ENCODE assay signal across 8 mouse cellular contexts in genomic region chr9:77753853-77754727, GRCm38 (mm10). TPM values are rescaled to one million over a fixed set of nuclear protein-coding genes. Genes with fewer than 3 reads are reported as not detected.
A peak's percentile ranks its signal among the peaks of the same experiment; 100 is the strongest.
DNase-seq lines count a peak whose midpoint lies in the region; ATAC-seq lines count a peak whose summit lies in the region.

Gclc (plus strand) TSS chr9:77754535.

- DNase-seq in T-cell, adult 2 months (ENCODE audit: low spot score): peak; percentile 86
- DNase-seq in cerebellum, postnatal 4 days (ENCODE audit: low spot score in 2 of 2): peak; percentile 77 to 90
- peak; percentile 89 for DNase-seq in gastrocnemius, adult 18-20 months (ENCODE audit: low spot score)
- peak; percentile 86 for DNase-seq in left cerebral cortex, adult 11 months (ENCODE audit: low spot score)
- DNase-seq in lung, postnatal 36 days: peak; percentile 94
- DNase-seq in retina, embryonic 14.5 days (ENCODE audit: low spot score): peak; percentile 87
- DNase-seq in thymus, postnatal 36 days: peak; percentile 90 to 91

- peak within 1 kb of the TSS; percentile 88 for H3K27ac ChIP-seq in hindbrain, embryonic 15.5 days (replicated peaks)

- peak within 1 kb of the TSS; percentile 68 for H3K4me2 ChIP-seq in hindbrain, embryonic 15.5 days

- H3K36me3 ChIP-seq in hindbrain, embryonic 15.5 days: no peaks in the 10 kb centered on the region

- H3K27me3 ChIP-seq in hindbrain, embryonic 15.5 days: no peaks in the 10 kb centered on the region

- 7% methylated on average over 51 of the region's 54 CpGs for WGBS in hindbrain, embryonic 15.5 days

- peak; percentile 86 for ATAC-seq in hindbrain, embryonic 15.5 days (ENCODE audit: low FRiP score, low read depth)

- H3K9me3 ChIP-seq in hindbrain, embryonic 15.5 days: no peaks in the 10 kb centered on the region

- H3K4me1 ChIP-seq in hindbrain, embryonic 15.5 days (replicated peaks): peaks cover 32% of the 10 kb centered on the region

- H3K4me3 ChIP-seq in hindbrain, embryonic 15.5 days: peak within 1 kb of the TSS; percentile 92

- peak within 1 kb of the TSS; percentile 85 for H3K9ac ChIP-seq in hindbrain, embryonic 15.5 days

RNA-seq across cellular contexts. Expression of gene Gclc, which starts in this region (rescaled TPM):
- 10 to 100 TPM in 1 of 2 experiments, 1 to 10 TPM in 1; 9.1 to 10.6 TPM for total RNA-seq in gastrocnemius, adult 18-20 months (2021)
- 15.6 and 17.4 TPM in 2 replicates for polyA plus RNA-seq in hindbrain, embryonic 15.5 days (2015; fragmentation: Nextera tagmentation; extraction: Ambion mirVana)

Comparison
In these comparisons a context has a peak if more than half of its experiments do, and no peak if none do; other contexts are left out.
1. Peak in every context shown above with its lines: DNase-seq, ATAC-seq, H3K4me3 ChIP-seq and H3K27ac ChIP-seq.